Mouse (Mus musculus) liver, embryonic 14.5 days (tissue): ENCODE results near the gene Bag6.

Source experiments
- CTCF ChIP-seq: IDR thresholded peaks from 2 replicates; pipeline ENCODE4 v1.5.1; 2016; ENCODE audit warnings: antibody characterized with exemption, low read depth, control low read depth
- EP300 ChIP-seq: IDR thresholded peaks from 2 replicates; pipeline ENCODE4 v1.6.1; 2016; ENCODE audit warnings: antibody characterized with exemption, low read depth

- no peak for TF ChIP-seq CTCF
- TF ChIP-seq EP300, result no peak
Observed at GRCm38 (mm10) chr17:35153077-35153476, 18.1 kb downstream of the Bag6 start.
